Mouse (Mus musculus) stomach, postnatal 0 days (tissue): ENCODE measurements around the gene Nr2e3.

Experiments used
- CTCF ChIP-seq: IDR thresholded peaks from 2 replicates; pipeline ENCODE4 v1.5.1; 2016; ENCODE audit warnings: antibody characterized with exemption, low read depth, mild to moderate bottlenecking, moderate library complexity
- EP300 ChIP-seq: optimal IDR thresholded peaks from 2 replicates; pipeline ENCODE3; 2016; ENCODE audit warnings: antibody characterized with exemption

DNA sequence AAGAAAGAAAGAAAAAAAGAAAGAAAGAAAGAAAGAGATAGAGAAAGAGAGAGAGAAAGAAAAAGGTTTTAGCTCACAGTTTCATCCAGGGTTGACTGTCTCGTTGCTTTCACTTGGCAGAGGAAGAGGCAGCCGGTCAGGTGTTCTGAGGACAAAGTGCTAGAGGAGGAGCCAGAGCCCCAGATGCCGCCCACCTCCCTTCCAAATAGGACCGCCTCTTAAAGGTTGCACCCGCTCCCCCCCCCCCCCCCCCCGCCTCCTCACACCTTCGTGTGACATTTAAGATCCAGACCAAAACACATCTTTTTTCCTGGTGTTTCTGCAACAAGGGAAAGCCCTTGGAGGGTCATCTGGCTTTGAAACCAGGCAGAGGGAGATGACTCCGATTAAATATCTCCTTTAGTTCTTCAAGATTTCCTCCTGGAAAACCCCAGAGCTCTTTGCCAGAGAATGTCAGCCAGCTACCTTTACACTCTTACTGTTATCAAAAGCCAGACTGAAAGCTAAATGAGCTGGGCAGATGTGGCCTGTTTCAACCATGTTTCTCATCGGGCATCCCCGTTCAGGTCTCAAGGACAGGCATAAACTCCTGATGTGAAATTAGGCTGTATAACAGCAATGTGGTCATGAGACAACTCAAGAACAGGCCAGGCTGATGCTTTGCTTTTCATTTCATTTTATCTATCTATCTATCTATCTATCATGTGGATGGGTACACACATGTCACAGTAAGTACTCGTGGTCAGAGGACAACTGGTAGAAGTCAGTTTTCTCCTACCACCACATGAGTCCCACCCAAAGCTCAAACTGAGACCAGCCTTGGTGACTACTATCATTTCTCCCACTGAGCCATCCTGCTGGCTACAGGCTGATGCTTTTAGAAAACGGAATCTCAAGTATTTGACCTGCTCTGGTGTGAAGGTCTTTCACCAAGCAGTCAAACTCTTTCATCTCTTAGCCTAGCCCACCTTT is 19.3 kb downstream of the Nr2e3 start:
- no peak for TF ChIP-seq CTCF
- TF ChIP-seq EP300, result no peak
